Mouse (Mus musculus): ENCODE results near the gene Nudt14. TPM values are rescaled to one million over a fixed set of nuclear protein-coding genes. Genes with fewer than 3 reads are reported as not detected.

Gene Nudt14
- total and polyA plus RNA-seq, 2 experiments = 21.2 to 29.3 TPM

GRCm38 (mm10) chr12:112952926-112953565, 11.1 kb upstream of the Nudt14 start:
- Histone ChIP-seq H3K79me2 (ENCODE audit: control insufficient read depth, insufficient read depth, low read length) (no peaks in the 10 kb centered on the region), H3K27me3 (ENCODE audit: control insufficient read depth, insufficient read depth, low read length) (no peaks in the 10 kb centered on the region), H3K27ac (replicated peaks; ENCODE audit: insufficient read depth, low read depth, low read length) (no peak overlapping the region), H3K4me1 (ENCODE audit: control insufficient read depth, insufficient read depth, low read length) (peaks cover 3% of the 10 kb centered on the region), H3K36me3 (ENCODE audit: control insufficient read depth, insufficient read depth, low read length) (no peaks in the 10 kb centered on the region), H3K9ac (ENCODE audit: low read depth, low read length) (no peak overlapping the region), H3K4me3 (ENCODE audit: insufficient read depth, low read depth, low read length) (no peak overlapping the region)
- DNase-seq (ENCODE audit: extremely low read depth, low read depth, low spot score) = no peak
- 69% methylated on average over 3 of the region's 3 CpGs for WGBS
- TF ChIP-seq CTCF (IDR thresholded peaks at IDR 0.05; ENCODE audit: low read depth, low read length) (no peak), POLR2A (IDR thresholded peaks at IDR 0.05; ENCODE audit: extremely low read depth, insufficient read depth, low read length) (no peak)

DNA sequence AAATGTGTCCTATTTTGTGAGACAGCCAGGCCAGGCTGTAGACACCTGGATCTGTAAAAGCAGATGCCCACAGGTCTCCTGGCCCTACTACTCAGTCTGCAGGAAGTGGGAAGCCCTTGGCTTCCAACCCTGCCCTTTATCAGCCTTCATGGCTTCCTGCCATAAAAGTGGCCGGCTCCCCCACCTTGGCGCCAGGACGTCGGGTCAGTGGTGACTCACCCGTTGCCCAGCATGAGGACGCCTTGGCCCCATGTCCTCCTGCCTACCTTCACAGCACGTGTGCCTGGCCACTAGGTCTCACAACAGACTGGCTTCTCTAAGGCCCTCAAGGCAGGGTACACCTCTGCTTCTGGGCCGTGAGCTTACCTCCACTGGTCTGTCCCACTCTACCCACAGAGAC, 10.5 kb upstream of the Nudt14 start:
- H3K27ac ChIP-seq (replicated peaks; ENCODE audit: insufficient read depth, low read depth, low read length) = no peak overlapping the region
- peak; percentile 35 for DNase-seq (ENCODE audit: extremely low read depth, low read depth, low spot score)
- H3K36me3 ChIP-seq (ENCODE audit: control insufficient read depth, insufficient read depth, low read length) = no peaks in the 10 kb centered on the region
- 21% methylated on average over 8 of the region's 8 CpGs for WGBS
- no peak overlapping the region for H3K9ac ChIP-seq (ENCODE audit: low read depth, low read length)
- H3K79me2 ChIP-seq (ENCODE audit: control insufficient read depth, insufficient read depth, low read length) = no peaks in the 10 kb centered on the region
- TF ChIP-seq POLR2A (IDR thresholded peaks at IDR 0.05; ENCODE audit: extremely low read depth, insufficient read depth, low read length) (no peak), CTCF (IDR thresholded peaks at IDR 0.05; ENCODE audit: low read depth, low read length) (no peak)
- H3K4me1 ChIP-seq (ENCODE audit: control insufficient read depth, insufficient read depth, low read length) = peaks cover 3% of the 10 kb centered on the region
- no peaks in the 10 kb centered on the region for H3K27me3 ChIP-seq (ENCODE audit: control insufficient read depth, insufficient read depth, low read length)
- no peak overlapping the region for H3K4me3 ChIP-seq (ENCODE audit: insufficient read depth, low read depth, low read length)

DNA sequence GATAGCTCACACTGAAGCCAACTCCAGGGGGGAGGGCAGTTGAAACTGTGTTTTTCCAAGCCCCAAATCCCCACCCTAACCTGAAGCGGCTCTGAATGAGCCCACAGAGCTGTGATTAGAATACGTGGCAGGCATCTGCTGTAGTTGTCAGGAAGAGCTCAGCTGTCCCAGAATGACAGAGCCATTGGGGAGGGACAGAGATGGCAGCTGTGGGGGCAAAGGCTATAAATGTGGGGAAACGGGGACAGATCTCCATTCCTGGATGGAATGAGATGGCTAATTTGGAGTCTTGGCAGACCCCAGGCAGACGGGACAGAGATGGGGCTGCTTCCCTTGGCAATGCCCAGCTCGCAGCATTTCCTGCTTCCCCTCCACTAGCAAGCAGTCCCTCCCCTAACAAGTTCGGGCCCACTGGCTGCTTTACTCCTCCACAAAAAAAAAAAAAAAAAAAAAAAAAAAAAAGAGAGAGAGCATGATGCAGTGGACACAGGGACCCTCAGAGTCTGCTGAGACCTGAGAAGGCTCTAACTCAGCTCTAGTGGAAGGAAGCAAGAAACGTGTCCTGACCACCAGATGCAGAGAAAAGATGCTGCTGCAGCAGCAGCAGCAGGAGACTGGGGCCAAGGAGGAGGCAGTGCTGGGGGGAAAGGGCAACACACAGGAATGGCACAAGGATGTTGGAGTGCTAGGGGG, 9.4 kb upstream of the Nudt14 start:
- TF ChIP-seq POLR2A (IDR thresholded peaks at IDR 0.05; ENCODE audit: extremely low read depth, insufficient read depth, low read length) = no peak
- no peak for TF ChIP-seq CTCF (IDR thresholded peaks at IDR 0.05; ENCODE audit: low read depth, low read length)
- Histone ChIP-seq H3K27ac (replicated peaks; ENCODE audit: insufficient read depth, low read depth, low read length) (no peak overlapping the region), H3K9ac (ENCODE audit: low read depth, low read length) (no peak overlapping the region), H3K27me3 (ENCODE audit: control insufficient read depth, insufficient read depth, low read length) (no peaks in the 10 kb centered on the region), H3K79me2 (ENCODE audit: control insufficient read depth, insufficient read depth, low read length) (no peaks in the 10 kb centered on the region), H3K4me3 (ENCODE audit: insufficient read depth, low read depth, low read length) (no peak overlapping the region), H3K36me3 (ENCODE audit: control insufficient read depth, insufficient read depth, low read length) (no peaks in the 10 kb centered on the region), H3K4me1 (ENCODE audit: control insufficient read depth, insufficient read depth, low read length) (peaks cover 3% of the 10 kb centered on the region)
- DNase-seq (ENCODE audit: extremely low read depth, low read depth, low spot score) = no peak
- 35% methylated on average over 7 of the region's 7 CpGs for WGBS

GRCm38 (mm10) chr12:112950761-112951129, 8.8 kb upstream of the Nudt14 start:
- H3K4me3 ChIP-seq (ENCODE audit: insufficient read depth, low read depth, low read length) = peak overlapping the region; percentile 80; the same call in 1 of the 2 replicates
- no peaks in the 10 kb centered on the region for H3K27me3 ChIP-seq (ENCODE audit: control insufficient read depth, insufficient read depth, low read length)
- no peak for DNase-seq (ENCODE audit: extremely low read depth, low read depth, low spot score)
- no peak overlapping the region for H3K27ac ChIP-seq (replicated peaks; ENCODE audit: insufficient read depth, low read depth, low read length)
- TF ChIP-seq POLR2A (IDR thresholded peaks at IDR 0.05; ENCODE audit: extremely low read depth, insufficient read depth, low read length) (no peak), CTCF (IDR thresholded peaks at IDR 0.05; ENCODE audit: low read depth, low read length) (no peak)
- H3K9ac ChIP-seq (ENCODE audit: low read depth, low read length) = no peak overlapping the region
- no peaks in the 10 kb centered on the region for H3K36me3 ChIP-seq (ENCODE audit: control insufficient read depth, insufficient read depth, low read length)
- no peaks in the 10 kb centered on the region for H3K79me2 ChIP-seq (ENCODE audit: control insufficient read depth, insufficient read depth, low read length)
- H3K4me1 ChIP-seq (ENCODE audit: control insufficient read depth, insufficient read depth, low read length) = peaks cover 3% of the 10 kb centered on the region
- 13% methylated on average over 6 of the region's 6 CpGs for WGBS

GRCm38 (mm10) chr12:112950040-112950760, 8.3 kb upstream of the Nudt14 start:
- DNase-seq (ENCODE audit: extremely low read depth, low read depth, low spot score) = peak; percentile 53
- Histone ChIP-seq H3K79me2 (ENCODE audit: control insufficient read depth, insufficient read depth, low read length) (no peaks in the 10 kb centered on the region), H3K27ac (replicated peaks; ENCODE audit: insufficient read depth, low read depth, low read length) (no peak overlapping the region), H3K4me1 (ENCODE audit: control insufficient read depth, insufficient read depth, low read length) (peaks cover 3% of the 10 kb centered on the region), H3K9ac (ENCODE audit: low read depth, low read length) (peak overlapping the region; percentile 76), H3K36me3 (ENCODE audit: control insufficient read depth, insufficient read depth, low read length) (no peaks in the 10 kb centered on the region), H3K27me3 (ENCODE audit: control insufficient read depth, insufficient read depth, low read length) (no peaks in the 10 kb centered on the region), H3K4me3 (ENCODE audit: insufficient read depth, low read depth, low read length) (peak overlapping the region; percentile 80)
- no peak for TF ChIP-seq CTCF (IDR thresholded peaks at IDR 0.05; ENCODE audit: low read depth, low read length)
- no peak for TF ChIP-seq POLR2A (IDR thresholded peaks at IDR 0.05; ENCODE audit: extremely low read depth, insufficient read depth, low read length)
- 1% methylated on average over 58 of the region's 58 CpGs for WGBS
